Mouse (Mus musculus) heart, adult 2 months (tissue): ENCODE measurements at regions not wholly inside any gene's neighbourhood (a gene's known extent, or its start where the extent isn't known, plus 50 kb on each side); places are given as distances from the start of the nearest gene placed in this dataset.

Source experiments
- CTCF ChIP-seq: fragments of 200-600 bp; IDR thresholded peaks from 2 replicates; pipeline ENCODE4 v1.8.1; 2022; ENCODE audit warnings: antibody characterized with exemption, mild to moderate bottlenecking, moderate library complexity
- POLR2A ChIP-seq: fragments of 200-500 bp; IDR thresholded peaks from 2 replicates; pipeline ENCODE4 v1.6.1; 2011; ENCODE audit warnings: mild to moderate bottlenecking, low read depth, low read length, control low read depth; ENCODE audit not compliant: insufficient read depth

DNA sequence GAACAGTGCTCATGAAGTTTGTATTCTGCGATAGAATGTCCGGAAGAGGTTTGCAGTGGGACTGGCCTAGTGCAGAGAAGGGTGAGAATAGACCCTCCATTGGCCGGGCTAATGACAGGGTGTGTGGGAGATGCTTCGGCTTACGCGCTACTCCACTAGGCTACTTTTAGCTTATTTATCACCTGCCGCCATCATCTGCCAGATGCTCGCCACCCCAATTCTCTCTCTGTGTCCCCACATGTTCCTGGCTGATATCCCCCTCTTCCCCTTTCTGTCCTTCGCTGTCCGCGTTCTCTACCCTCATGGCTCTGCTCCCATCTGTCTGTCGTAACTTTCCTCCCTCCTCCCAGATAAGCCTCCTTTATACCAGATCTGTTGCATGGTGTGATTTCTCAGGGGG lies 50.1 kb upstream of the Mdm1 start:
- TF ChIP-seq CTCF (no peak), POLR2A (no peak)
